Mouse (Mus musculus) E14TG2a.4 (cell line): ENCODE results near the gene Homez.

Experiments used
- CTCF ChIP-seq: conservative IDR thresholded peaks from 2 replicates; pipeline ENCODE4 v1.5.1; 2014; ENCODE audit warnings: low read length
- NANOG ChIP-seq: IDR thresholded peaks from 2 replicates; pipeline ENCODE4 v1.6.1; 2014; ENCODE audit warnings: borderline replicate concordance, low read length, mixed read lengths
- POU5F1 ChIP-seq: IDR thresholded peaks from 2 replicates; pipeline ENCODE4 v1.6.1; 2014; ENCODE audit warnings: low read length, borderline replicate concordance

DNA sequence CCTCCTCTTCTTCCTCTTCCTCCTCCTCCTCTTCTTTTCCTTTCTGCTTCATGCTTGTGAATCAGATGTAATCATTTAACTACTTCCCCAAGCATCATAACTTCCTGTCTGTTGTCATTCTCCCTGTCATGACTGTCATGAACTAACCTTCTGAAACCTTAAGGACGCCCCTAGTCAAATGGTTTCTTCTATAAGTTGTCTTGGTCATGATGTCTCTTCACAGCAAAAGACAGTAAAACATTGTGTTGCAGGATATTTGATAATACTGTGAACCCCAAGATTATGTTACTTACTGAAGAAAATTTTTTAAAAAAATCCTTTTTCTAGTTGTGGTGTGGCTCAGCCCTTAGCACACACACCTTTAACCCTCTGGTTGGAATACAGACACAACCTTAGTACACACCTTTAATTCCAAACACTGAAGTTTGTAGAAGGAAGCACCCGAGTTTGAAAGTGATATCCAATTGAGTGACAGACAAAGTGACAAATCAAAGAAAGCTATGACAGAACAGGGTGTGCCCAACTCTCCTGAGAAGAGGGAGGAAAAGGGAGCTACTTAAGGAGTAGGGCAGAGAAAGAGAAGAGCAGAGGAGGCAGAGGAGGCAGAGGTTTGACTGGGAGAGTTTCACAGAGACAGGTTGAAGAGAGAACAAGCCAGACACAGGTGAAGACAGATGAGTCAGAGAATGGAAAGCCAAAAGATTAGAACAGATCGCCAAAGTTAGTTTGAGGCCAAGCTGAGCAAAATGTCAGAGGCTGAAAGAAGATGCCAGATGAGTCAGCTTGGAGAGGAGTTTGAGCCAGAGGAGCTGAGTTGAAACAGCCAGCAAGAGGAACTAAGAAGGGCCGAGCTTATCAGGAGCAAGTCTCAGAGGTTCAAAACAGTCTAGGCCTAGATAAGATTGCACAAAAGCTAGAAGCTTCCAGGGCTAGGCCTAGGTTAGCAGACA, 61.8 kb downstream of the Homez start:
- TF ChIP-seq CTCF (no peak), NANOG (no peak), POU5F1 (no peak)
